Mouse (Mus musculus): ENCODE data around the gene Ckap2.

GRCm38 (mm10) chr8:22143764-22144491 lies 41.7 kb downstream of the Ckap2 start:
- no peak for TF ChIP-seq EP300 (IDR thresholded peaks at IDR 0.05; ENCODE audit: low read length)
- TF ChIP-seq POLR2A (IDR thresholded peaks at IDR 0.05; ENCODE audit: low read depth, low read length): no peak
- TF ChIP-seq KAT2A (IDR thresholded peaks at IDR 0.05; ENCODE audit: insufficient replicate concordance, low read length): no peak
- TF ChIP-seq CTCF (conservative IDR thresholded peaks at IDR 0.05 in 1 of 2, IDR thresholded peaks at IDR 0.05 in 1 of 2; ENCODE audit: low read depth in 2 of 2, low read length in 2 of 2): no peak
- TF ChIP-seq ZNF384 (IDR thresholded peaks at IDR 0.05; ENCODE audit: low read depth, low read length): no peak
- TF ChIP-seq MAZ (IDR thresholded peaks at IDR 0.05; ENCODE audit: low read depth, low read length): no peak
- no peak for TF ChIP-seq E2F4 (IDR thresholded peaks at IDR 0.05; ENCODE audit: insufficient replicate concordance, low read depth, low read length)
